Mouse (Mus musculus): Measurements from ENCODE around the gene Tprgl. TPM values are rescaled to one million over a fixed set of nuclear protein-coding genes. Genes with fewer than 3 reads are reported as not detected.
A peak's percentile ranks its signal among the peaks of the same experiment; 100 is the strongest.

Tprgl gene
- polyA plus RNA-seq, 1 experiment, result 105 TPM

DNA sequence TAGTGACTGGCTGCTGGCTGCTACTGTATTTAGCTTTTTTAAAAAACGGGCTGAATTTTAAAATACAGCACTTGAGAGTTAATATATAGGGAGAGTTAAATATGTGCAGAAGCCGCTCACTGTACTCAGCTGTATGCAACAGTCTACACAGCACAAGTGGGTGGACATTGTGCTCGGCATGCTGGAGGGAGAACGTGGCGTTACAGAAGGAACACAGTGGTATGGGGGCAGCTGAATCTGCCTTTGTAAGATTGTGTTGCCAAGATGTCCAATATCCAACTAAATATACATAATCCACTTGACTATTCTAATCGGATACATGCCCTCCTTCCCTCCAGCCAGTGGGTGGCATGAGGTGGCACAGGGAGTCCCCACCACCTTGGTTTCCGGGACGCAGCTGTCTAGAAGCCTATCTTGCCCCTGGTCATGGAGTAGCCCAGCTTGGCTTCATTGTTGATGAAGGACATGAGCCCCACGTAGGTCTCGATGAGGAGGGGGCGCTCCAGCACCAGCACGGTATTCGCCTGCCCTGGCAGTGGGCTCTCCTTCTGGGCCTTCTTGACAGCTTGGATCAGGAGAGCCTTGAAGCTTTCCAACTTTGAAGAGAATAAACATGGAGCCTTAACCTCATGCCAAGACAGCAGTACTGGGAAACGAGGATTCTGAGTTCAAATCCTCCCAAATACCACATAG lies 2.4 kb downstream of the Tprgl start:
- Histone ChIP-seq H3K4me3 (replicated peaks; ENCODE audit: control insufficient read depth, low read depth, low read length) (no peak overlapping the region), H3K4me1 (ENCODE audit: control insufficient read depth, insufficient read depth, low read length) (no peaks in the 10 kb centered on the region; the same call in 1 of the 2 replicates), H3K27ac (ENCODE audit: control insufficient read depth, insufficient read depth, low read depth, low read length, poor library complexity) (no peak overlapping the region)
- TF ChIP-seq POLR2A (IDR thresholded peaks at IDR 0.05; ENCODE audit: borderline replicate concordance, control insufficient read depth, low read depth, low read length) (no peak), CTCF (IDR thresholded peaks at IDR 0.05; ENCODE audit: control insufficient read depth, insufficient read depth, low read length) (no peak)
- 93% methylated on average over 14 of the region's 14 CpGs for WGBS

GRCm38 (mm10) chr4:154156050-154156449 lies 4.4 kb downstream of the Tprgl start:
- Histone ChIP-seq H3K4me3 (replicated peaks; ENCODE audit: control insufficient read depth, low read depth, low read length) (no peak overlapping the region), H3K27ac (ENCODE audit: control insufficient read depth, insufficient read depth, low read depth, low read length, poor library complexity) (no peak overlapping the region), H3K4me1 (ENCODE audit: control insufficient read depth, insufficient read depth, low read length) (no peaks in the 10 kb centered on the region)
- TF ChIP-seq POLR2A (IDR thresholded peaks at IDR 0.05; ENCODE audit: borderline replicate concordance, control insufficient read depth, low read depth, low read length), result no peak
- TF ChIP-seq CTCF (IDR thresholded peaks at IDR 0.05; ENCODE audit: control insufficient read depth, insufficient read depth, low read length), result no peak
- WGBS, result 55% methylated on average over 7 of the region's 7 CpGs

DNA sequence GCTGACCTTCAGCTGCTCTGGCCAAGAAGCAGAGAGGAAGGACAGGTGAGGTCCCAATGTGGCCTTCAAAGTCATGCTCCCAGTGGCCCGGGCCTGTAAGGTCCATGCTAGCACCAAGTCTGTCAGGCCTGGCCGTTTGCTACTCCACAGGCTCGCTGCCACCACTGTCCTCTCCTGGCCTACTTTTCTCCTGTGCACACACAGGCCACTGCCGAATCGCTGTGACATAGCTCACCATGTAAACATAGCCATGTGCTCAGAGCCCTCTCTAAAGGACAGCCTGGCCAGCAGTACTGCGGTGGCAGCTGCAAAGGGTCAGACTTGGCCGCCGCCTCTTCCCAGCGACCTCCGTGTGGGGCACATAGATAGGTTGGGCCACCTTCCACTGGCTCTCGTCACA lies 6.4 kb downstream of the Tprgl start:
- Histone ChIP-seq H3K27ac (ENCODE audit: control insufficient read depth, insufficient read depth, low read depth, low read length, poor library complexity) (no peak overlapping the region), H3K4me3 (replicated peaks; ENCODE audit: control insufficient read depth, low read depth, low read length) (no peak overlapping the region), H3K4me1 (ENCODE audit: control insufficient read depth, insufficient read depth, low read length) (no peaks in the 10 kb centered on the region)
- TF ChIP-seq POLR2A (IDR thresholded peaks at IDR 0.05; ENCODE audit: borderline replicate concordance, control insufficient read depth, low read depth, low read length) (no peak), CTCF (IDR thresholded peaks at IDR 0.05; ENCODE audit: control insufficient read depth, insufficient read depth, low read length) (no peak)
- 90% methylated on average over 11 of the region's 11 CpGs for WGBS

DNA sequence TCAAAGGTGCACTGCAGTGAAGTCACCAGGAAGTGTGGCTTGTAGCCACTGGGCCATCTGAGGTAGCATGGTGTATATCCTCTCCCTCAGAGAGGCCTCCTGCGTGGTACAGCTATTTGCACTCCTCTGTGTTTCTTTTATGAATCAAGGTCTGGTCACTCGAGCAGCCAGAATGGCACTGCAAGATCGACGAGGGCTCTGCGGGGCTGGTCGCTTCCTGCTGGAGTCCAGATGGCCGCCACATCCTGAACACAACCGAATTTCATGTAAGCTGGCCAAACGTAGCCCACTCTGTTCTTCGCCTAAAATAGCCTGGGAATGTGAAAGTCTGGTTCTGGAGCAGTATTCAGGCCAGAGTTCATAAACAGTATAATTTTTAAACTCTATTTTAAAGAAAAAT lies 14.1 kb downstream of the Tprgl start:
- Histone ChIP-seq H3K27ac (ENCODE audit: control insufficient read depth, insufficient read depth, low read depth, low read length, poor library complexity) (no peak overlapping the region), H3K4me3 (replicated peaks; ENCODE audit: control insufficient read depth, low read depth, low read length) (no peak overlapping the region), H3K4me1 (ENCODE audit: control insufficient read depth, insufficient read depth, low read length) (no peaks in the 10 kb centered on the region; the same call in 1 of the 2 replicates)
- no peak for TF ChIP-seq CTCF (IDR thresholded peaks at IDR 0.05; ENCODE audit: control insufficient read depth, insufficient read depth, low read length)
- WGBS, result 76% methylated on average over 10 of the region's 10 CpGs

- no peak for TF ChIP-seq CTCF (IDR thresholded peaks at IDR 0.05; ENCODE audit: control insufficient read depth, insufficient read depth, low read length)
- Histone ChIP-seq H3K4me1 (ENCODE audit: control insufficient read depth, insufficient read depth, low read length) (no peaks in the 10 kb centered on the region; the same call in 1 of the 2 replicates), H3K27ac (ENCODE audit: control insufficient read depth, insufficient read depth, low read depth, low read length, poor library complexity) (no peak overlapping the region), H3K4me3 (replicated peaks; ENCODE audit: control insufficient read depth, low read depth, low read length) (no peak overlapping the region)
- 82% methylated on average over 3 of the region's 3 CpGs for WGBS
These were observed 15.8 kb downstream of the Tprgl start for GRCm38 (mm10) chr4:154144712-154145111.

GRCm38 (mm10) chr4:154142211-154143040 lies 18.0 kb downstream of the Tprgl start, which contains the start of gene Wrap73:
Gene Wrap73 (plus strand): TSS chr4:154142372.
- WGBS, result under 1% methylated on average over 49 of the region's 49 CpGs
- Histone ChIP-seq H3K4me3 (replicated peaks; ENCODE audit: control insufficient read depth, low read depth, low read length) (peak within 1 kb of the TSS; percentile 90), H3K4me1 (ENCODE audit: control insufficient read depth, insufficient read depth, low read length) (no peaks in the 10 kb centered on the region; the same call in 1 of the 2 replicates), H3K27ac (ENCODE audit: control insufficient read depth, insufficient read depth, low read depth, low read length, poor library complexity) (peak within 1 kb of the TSS; percentile 50; the same call in 1 of the 2 replicates)
- TF ChIP-seq CTCF (IDR thresholded peaks at IDR 0.05; ENCODE audit: control insufficient read depth, insufficient read depth, low read length) (no peak), POLR2A (IDR thresholded peaks at IDR 0.05; ENCODE audit: borderline replicate concordance, control insufficient read depth, low read depth, low read length) (peak; percentile 63; the same call in 1 of the 2 replicates)

- 3% methylated on average over 42 of the region's 42 CpGs for WGBS
- no peaks in the 10 kb centered on the region; the same call in 1 of the 2 replicates for H3K4me1 ChIP-seq (ENCODE audit: control insufficient read depth, insufficient read depth, low read length)
- H3K4me3 ChIP-seq (replicated peaks; ENCODE audit: control insufficient read depth, low read depth, low read length), result no peak overlapping the region
- TF ChIP-seq POLR2A (IDR thresholded peaks at IDR 0.05; ENCODE audit: borderline replicate concordance, control insufficient read depth, low read depth, low read length), result no peak
- no peak for TF ChIP-seq CTCF (IDR thresholded peaks at IDR 0.05; ENCODE audit: control insufficient read depth, insufficient read depth, low read length)
- H3K27ac ChIP-seq (ENCODE audit: control insufficient read depth, insufficient read depth, low read depth, low read length, poor library complexity), result no peak overlapping the region
These were observed 19.2 kb downstream of the Tprgl start for GRCm38 (mm10) chr4:154141009-154141867.
